Mouse (Mus musculus) lung, embryonic 15.5 days (tissue): ENCODE results near the gene Mog. TPM values are rescaled to one million over a fixed set of nuclear protein-coding genes. Genes with fewer than 3 reads are reported as not detected.
A peak's percentile ranks its signal among the peaks of the same experiment; 100 is the strongest.
"Not testable (repeated sequence)": the region's sequence is repeated elsewhere in the genome, so short reads cannot be mapped to it uniquely, and the experiment has no call there.

Experiments used
- ATAC-seq: fragments of 200-750 bp; cut with Nextera tagmentation; 2 replicates; pipeline ENCODE4 v1.8.0; 2017; ENCODE audit warnings: moderate number of reproducible peaks, borderline replicate concordance; ENCODE audit not compliant: low FRiP score, low TSS enrichment; ENCODE audit errors: extremely low read depth
- H3K27ac ChIP-seq: fragments of 300-500 bp; sonication (generic); 2 replicates; pipeline ENCODE4 v1.5.1; 2015; ENCODE audit warnings: moderate library complexity, mild to moderate bottlenecking, inconsistent platforms
- H3K27me3 ChIP-seq: fragments of 300-500 bp; sonication (generic); 2 replicates; pipeline ENCODE4 v1.6.1; 2015; ENCODE audit warnings: inconsistent platforms
- H3K36me3 ChIP-seq: fragments of 300-500 bp; sonication (generic); 2 replicates; pipeline ENCODE4 v1.6.1; 2015; ENCODE audit warnings: inconsistent platforms
- H3K4me1 ChIP-seq: fragments of 300-500 bp; sonication (generic); 2 replicates; pipeline ENCODE4 v1.6.1; 2015; ENCODE audit warnings: inconsistent platforms
- H3K4me2 ChIP-seq: fragments of 300-500 bp; sonication (generic); 2 replicates; pipeline ENCODE4 v1.6.1; 2015; ENCODE audit warnings: inconsistent platforms, mild to moderate bottlenecking, moderate library complexity
- H3K4me3 ChIP-seq: fragments of 300-500 bp; sonication (generic); 2 replicates; pipeline ENCODE4 v1.5.1; 2015; ENCODE audit warnings: mild to moderate bottlenecking, inconsistent platforms
- H3K9ac ChIP-seq: fragments of 300-500 bp; sonication (generic); 2 replicates; pipeline ENCODE4 v1.6.1; 2015; ENCODE audit warnings: inconsistent platforms
- H3K9me3 ChIP-seq: fragments of 300-500 bp; sonication (generic); 2 replicates; pipeline ENCODE4 v1.6.1; 2016; ENCODE audit warnings: inconsistent platforms
- WGBS: fragments of 180-500 bp; shearing (Covaris S2); methylation state at CpG from one replicate; pipeline ENCODE4 v1.1.7; 2015; 5-methylcytosine and 5-hydroxymethylcytosine counted together
- polyA plus RNA-seq: library from polyadenylated mRNA; unstranded; fragments of >200 nt; fragmentation: Nextera tagmentation; extraction: Ambion mirVana; gene quantifications from 2 replicates; pipeline ENCODE4 v1.2.1, GENCODE M21; 2015

The Mog gene
- polyA plus RNA-seq, 1 experiment from 2014 or later, result 0.14 TPM

DNA sequence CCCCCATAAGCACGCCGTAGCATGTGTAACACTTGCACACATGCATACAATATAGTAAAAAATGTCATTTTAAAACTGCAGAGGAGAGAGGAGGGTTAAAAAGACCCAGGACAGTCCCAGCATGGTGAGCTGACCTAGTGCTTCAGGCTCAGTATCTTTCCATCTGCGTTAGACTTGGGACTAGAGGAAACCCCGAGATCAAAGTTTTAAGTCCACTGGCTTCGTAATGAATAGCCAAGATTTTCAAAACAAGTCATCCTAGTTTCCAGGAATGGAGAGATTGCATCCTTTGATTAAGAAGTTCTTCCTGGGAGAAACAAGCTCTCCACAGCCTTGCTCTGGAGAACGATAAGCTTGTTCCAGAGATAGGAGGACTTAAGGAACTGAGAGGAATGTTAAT, 15.0 kb downstream of the Mog start:
- WGBS, result 84% methylated on average over 6 of the region's 6 CpGs

DNA sequence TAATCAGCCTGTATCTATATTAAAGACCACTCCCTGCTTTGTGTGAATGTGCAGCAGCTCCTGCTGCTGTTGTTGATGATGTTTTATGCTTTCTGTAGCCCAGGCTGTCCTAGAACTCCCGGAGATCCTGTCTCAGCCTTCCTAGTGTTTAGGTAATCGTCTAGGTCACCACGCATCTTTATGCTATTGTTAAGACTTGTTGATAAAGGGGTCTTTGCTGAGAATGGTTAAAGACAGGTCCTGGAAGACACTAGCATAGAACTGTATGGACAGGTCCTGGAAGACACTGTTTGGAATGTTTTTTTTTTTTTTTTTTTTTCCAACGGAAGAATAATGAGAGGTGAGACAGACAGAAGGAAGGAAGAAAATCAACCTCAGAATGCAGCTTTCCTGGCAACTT, 19.8 kb downstream of the Mog start:
- 0 out of 2 replicates have a peak overlapping the region, but pooled peaks have one; percentile 95 for H3K27ac ChIP-seq
- H3K36me3 ChIP-seq, result peaks cover 20% of the 10 kb centered on the region
- H3K9me3 ChIP-seq, result no peaks in the 10 kb centered on the region
- no peak for ATAC-seq
- peak overlapping the region; percentile 86 for H3K9ac ChIP-seq
- H3K4me3 ChIP-seq, result peak overlapping the region; percentile 73
- H3K4me1 ChIP-seq, result peaks cover 14% of the 10 kb centered on the region
- H3K4me2 ChIP-seq, result peak overlapping the region; percentile 85
- WGBS, result 12% methylated on average over 4 of the region's 4 CpGs
- H3K27me3 ChIP-seq, result no peaks in the 10 kb centered on the region

More for the DNA sequence above, 15.0 kb downstream of the Mog start:
- no peak for ATAC-seq
- no peak overlapping the region for H3K4me2 ChIP-seq
- no peak overlapping the region for H3K9ac ChIP-seq
- peaks cover 15% of the 10 kb centered on the region for H3K4me1 ChIP-seq
- peaks cover 38% of the 10 kb centered on the region for H3K36me3 ChIP-seq
- no peak overlapping the region for H3K27ac ChIP-seq
- no peaks in the 10 kb centered on the region for H3K9me3 ChIP-seq
- H3K4me3 ChIP-seq, result no peak overlapping the region
- no peaks in the 10 kb centered on the region for H3K27me3 ChIP-seq

DNA sequence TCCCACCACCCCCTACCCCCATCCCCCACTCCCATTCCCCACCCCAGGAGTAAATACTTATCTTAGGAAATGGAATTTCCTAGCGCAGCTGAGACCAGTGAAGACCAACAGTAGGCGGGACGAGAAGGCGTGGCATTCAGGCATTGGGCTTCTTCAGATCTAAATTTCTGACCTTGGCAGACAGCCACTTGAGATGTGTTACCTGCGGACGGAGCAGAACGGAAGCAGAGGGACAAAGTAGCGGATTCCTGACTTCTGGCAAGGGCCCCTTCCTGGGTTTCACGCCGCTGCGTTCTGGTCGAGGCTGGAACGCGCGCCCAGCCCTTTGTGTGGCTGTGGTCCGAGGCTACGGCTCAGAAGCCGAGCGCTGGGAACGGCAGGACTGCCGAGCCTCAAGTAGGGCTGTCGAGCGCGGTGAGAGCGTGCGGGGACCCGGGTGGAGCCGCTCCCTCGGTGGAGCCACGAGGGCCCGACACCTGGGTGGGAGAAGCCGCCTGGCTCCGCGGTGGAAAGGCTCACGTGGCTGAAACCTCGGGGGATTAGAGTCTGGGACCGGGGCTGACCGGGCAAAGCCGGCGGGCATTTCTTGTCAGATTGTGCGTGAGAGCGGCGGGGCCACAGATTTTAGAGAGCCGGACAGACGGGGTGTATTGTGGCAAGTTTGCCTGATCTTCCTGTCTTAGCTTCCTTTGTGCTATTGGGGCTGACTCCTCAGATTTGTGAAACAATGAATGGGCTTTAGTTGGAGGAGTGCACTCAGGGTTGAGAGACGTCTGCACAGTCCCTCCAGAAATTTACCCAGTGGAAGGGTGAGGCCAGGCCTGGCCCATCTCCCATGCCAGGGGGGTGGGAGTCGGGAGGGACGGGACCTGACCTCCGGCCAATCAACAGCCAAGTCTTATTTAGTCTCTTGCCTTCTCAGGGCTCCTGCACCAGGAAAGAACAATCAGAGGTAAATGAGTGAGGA, 20.6 kb downstream of the Mog start:
- ATAC-seq, result peak; percentile 92
- peak overlapping the region; percentile 95 for H3K27ac ChIP-seq
- peak overlapping the region; percentile 73 for H3K4me3 ChIP-seq
- H3K27me3 ChIP-seq, result no peaks in the 10 kb centered on the region
- H3K9me3 ChIP-seq, result no peaks in the 10 kb centered on the region
- peak overlapping the region; percentile 86 for H3K9ac ChIP-seq
- peaks cover 14% of the 10 kb centered on the region for H3K4me1 ChIP-seq
- H3K36me3 ChIP-seq, result peaks cover 13% of the 10 kb centered on the region
- under 1% methylated on average over 49 of the region's 49 CpGs for WGBS
- peak overlapping the region; percentile 85 for H3K4me2 ChIP-seq

DNA sequence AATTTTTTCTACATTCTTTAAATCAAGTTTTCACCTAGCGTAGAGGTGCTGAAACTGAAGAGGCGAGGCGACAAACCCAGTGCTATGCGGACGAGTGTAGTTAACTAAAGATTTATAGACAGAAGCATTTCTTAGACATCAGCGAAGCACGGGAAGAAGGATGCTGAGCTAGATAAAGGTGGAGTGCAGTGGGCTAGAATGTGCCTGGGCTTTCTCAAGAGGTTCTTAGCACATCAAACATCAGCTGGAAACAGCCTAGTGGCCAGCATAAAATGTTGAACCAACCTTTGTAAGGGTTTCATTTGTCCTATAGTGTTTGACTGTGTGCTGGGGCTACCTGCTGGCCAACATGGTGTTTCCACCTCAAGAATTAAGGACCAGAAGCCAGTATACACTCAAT, 22.3 kb downstream of the Mog start, which contains the start of gene Zfp57:
Gene Zfp57 (plus strand): TSS at position 301 of the 400 bp plus-strand sequence.
- peaks cover 4% of the 10 kb centered on the region for H3K36me3 ChIP-seq
- 90% methylated on average over 7 of the region's 7 CpGs for whole genome bisulfite sequencing
- no peaks in the 10 kb centered on the region for H3K9me3 ChIP-seq
- H3K27me3 ChIP-seq, result no peaks in the 10 kb centered on the region
- 0 out of 2 replicates have a peak within 1 kb of the TSS, but pooled peaks have one; percentile 41 for H3K27ac ChIP-seq
- no peak within 1 kb of the TSS for H3K9ac ChIP-seq
- peak within 1 kb of the TSS; percentile 73 for H3K4me3 ChIP-seq
- no peak for ATAC-seq
- peak within 1 kb of the TSS; percentile 85 for H3K4me2 ChIP-seq
- H3K4me1 ChIP-seq, result peaks cover 14% of the 10 kb centered on the region

DNA sequence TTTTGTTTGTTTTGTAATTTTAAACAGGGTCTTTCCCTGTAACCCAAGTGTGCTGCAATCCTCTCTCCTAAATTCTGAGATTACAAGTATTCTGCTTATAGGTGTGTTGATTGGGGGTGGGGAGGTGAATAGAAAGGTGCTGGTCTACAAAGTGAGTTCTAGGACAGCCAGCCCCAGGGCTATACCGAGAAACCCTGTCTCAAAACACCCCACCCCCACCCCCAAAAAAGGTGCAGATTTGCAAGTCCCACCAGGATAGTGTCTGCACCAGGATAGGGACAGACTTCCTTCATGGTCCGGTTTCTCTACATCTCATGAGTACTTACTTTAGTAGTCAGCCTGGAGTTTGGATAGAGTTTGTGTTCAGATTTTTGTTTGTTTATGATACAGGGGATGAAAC, 24.7 kb downstream of the Mog start:
- Histone ChIP-seq H3K9me3 (no peaks in the 10 kb centered on the region), H3K4me2 (no peak overlapping the region), H3K27ac (no peak overlapping the region), H3K36me3 (no peaks in the 10 kb centered on the region), H3K4me1 (peaks cover 9% of the 10 kb centered on the region), H3K9ac (no peak overlapping the region), H3K27me3 (no peaks in the 10 kb centered on the region), H3K4me3 (no peak overlapping the region)
- WGBS, result 66% methylated on average over 2 of the region's 2 CpGs
- ATAC-seq, result no peak

DNA sequence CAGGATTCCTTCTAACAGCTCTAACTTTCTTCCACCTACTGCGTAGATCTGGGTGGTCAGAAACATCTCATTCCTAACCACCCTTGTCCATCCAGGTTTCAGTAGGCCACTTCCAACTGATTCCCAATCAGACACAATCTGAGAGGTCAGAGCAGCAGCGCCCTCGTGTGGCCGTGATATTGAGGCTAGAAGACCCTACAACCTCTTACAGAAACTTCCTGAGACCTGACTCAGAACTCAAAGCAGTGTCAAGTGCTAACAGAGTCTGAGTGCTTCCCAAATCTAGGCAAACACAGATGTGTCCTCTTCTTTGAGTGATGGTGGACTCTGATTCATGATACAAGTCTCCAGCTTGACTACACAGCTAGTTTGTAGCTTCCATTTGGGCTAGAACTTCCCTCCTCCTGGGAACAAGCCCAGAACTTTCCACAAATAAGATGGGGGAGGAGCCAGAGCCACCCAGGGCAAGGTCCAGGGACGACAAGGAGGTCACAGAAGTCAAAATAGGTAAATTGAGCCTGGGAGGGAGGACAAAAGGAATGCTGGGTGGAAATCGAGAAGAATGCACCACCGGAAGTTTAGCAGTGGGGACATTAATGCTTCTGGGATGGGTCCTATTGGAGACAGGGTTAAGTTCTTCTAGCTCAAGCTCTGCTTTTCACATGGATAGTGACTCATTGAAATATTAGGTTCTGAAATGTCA, 26.0 kb downstream of the Mog start:
- H3K4me1 ChIP-seq, result peaks cover 3% of the 10 kb centered on the region; the same call in 1 of the 2 replicates
- H3K36me3 ChIP-seq, result no peaks in the 10 kb centered on the region
- ATAC-seq, result no peak
- H3K27ac ChIP-seq, result no peak overlapping the region
- 27% methylated on average over 7 of the region's 7 CpGs for WGBS
- H3K4me3 ChIP-seq, result no peak overlapping the region
- no peaks in the 10 kb centered on the region for H3K27me3 ChIP-seq
- no peaks in the 10 kb centered on the region for H3K9me3 ChIP-seq
- H3K4me2 ChIP-seq, result no peak overlapping the region
- no peak overlapping the region for H3K9ac ChIP-seq

DNA sequence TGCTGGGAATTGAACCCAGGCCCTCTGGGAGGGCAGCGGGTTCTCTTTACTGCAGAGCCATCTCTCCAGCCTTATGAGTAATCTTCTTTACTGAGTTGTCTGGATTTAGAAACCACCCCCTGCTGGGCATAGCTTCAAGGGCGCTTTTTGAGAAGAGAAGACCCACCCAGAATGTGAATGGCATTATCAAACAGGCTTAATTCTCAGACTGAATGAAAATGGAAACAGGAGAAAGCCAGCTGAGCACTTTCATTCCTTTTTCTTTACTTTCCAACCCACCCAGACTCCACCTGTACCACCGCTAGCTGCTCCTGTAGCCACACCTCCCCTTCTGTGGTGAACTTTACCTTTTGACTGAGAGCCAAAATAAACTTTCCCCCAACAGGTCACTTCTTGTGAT, 27.8 kb downstream of the Mog start:
- 62% methylated on average over 3 of the region's 3 CpGs for WGBS
- Histone ChIP-seq H3K27ac (no peak overlapping the region), H3K27me3 (no peaks in the 10 kb centered on the region), H3K4me3 (no peak overlapping the region), H3K9ac (no peak overlapping the region), H3K9me3 (no peaks in the 10 kb centered on the region), H3K36me3 (no peaks in the 10 kb centered on the region), H3K4me1 (no peaks in the 10 kb centered on the region), H3K4me2 (no peak overlapping the region)
- no peak for ATAC-seq

DNA sequence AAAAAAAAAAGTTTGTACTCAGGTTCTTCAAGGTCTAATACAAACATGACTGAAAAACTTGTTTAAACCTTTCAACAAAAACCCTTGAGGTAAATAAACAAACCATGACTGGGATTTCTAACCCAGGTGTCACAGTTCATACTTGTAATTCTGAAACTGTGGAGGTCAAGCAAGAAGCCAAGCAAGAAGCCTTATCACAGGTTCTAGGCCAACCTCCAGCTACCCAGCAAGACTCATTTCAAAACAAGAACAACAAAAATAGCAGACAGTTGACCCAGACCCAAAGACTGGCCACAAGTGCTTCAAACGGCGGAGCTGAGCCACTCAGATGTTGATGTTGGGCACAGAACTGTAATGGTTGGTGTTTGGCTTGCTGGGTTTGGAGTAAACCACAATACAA, 28.7 kb downstream of the Mog start:
- 87% methylated on average over 2 of the region's 2 CpGs for WGBS
- Histone ChIP-seq H3K4me1 (no peaks in the 10 kb centered on the region), H3K9me3 (no peaks in the 10 kb centered on the region), H3K36me3 (no peaks in the 10 kb centered on the region), H3K27me3 (peaks cover 3% of the 10 kb centered on the region), H3K9ac (no peak overlapping the region), H3K27ac (no peak overlapping the region), H3K4me2 (no peak overlapping the region), H3K4me3 (no peak overlapping the region)
- no peak for ATAC-seq

DNA sequence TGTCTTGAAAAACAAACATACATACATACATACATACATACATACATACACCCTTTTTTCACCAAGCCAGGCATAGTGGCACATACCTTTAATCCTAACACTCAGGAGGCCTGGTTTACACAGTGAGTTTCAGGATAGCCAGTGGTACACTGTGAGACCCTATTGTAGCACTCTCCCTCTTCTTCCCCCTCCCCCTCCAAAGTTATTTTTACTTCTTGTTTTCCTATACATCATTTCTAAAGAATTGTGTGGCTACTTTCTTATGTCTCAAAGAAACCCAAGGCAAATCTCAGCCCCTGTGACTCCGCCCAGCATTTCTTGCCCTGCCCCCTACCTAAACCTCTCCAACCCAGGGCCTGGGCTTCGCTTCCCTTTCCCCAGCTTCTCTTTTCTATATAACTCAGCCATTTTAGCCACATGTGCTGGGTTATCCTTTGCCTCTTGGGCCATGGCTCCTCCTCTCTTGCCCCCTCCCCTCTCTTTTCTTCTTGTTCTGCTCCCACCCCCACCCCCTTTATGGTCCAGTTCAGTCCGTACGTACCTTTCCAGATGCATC, 29.4 kb downstream of the Mog start:
- Histone ChIP-seq H3K4me1 (no peaks in the 10 kb centered on the region), H3K4me2 (no peak overlapping the region), H3K9me3 (no peaks in the 10 kb centered on the region), H3K4me3 (no peak overlapping the region), H3K27ac (no peak overlapping the region), H3K9ac (no peak overlapping the region), H3K27me3 (peaks cover 10% of the 10 kb centered on the region), H3K36me3 (no peaks in the 10 kb centered on the region)
- whole genome bisulfite sequencing, result 91% methylated on average over 4 of the region's 4 CpGs
- no peak for ATAC-seq

DNA sequence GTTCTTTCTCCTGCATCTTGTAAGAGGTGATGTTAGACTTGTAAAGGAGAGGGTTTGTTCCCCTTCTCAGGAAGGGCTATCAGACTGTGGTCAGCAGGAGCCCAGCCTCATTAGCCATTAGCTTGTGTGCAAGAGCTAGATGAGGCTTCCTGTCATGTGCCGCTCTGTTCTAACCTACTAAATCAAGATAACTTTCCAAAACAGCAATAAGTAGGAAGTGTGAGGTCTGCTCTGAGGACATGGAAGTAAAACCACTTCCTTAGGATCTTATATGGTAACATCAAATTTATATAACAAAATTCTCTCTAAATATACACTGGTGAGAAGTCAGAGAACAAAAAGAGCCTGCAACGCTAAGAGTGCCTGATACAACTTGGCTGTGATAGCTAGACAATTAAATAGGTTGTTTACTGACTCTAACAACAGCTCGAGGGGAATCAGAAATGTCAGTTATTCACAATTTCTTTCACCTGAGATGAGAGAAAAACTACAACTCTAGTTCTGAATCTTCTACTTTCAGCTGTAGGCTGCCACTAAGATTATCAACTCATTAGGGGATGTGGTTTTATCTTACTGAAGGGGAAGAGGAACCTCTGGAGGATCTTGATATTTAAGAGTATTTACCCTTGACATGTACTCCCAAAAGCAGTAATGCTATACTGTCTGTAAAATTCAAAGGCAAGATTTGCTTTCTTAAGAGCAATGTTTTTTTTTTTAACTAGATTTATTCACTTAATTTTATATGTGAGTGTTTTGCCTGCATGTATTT, 30.7 kb downstream of the Mog start:
- no peak overlapping the region for H3K9ac ChIP-seq
- H3K27me3 ChIP-seq, result peaks cover 23% of the 10 kb centered on the region
- H3K4me1 ChIP-seq, result no peaks in the 10 kb centered on the region
- no peak for ATAC-seq
- H3K4me3 ChIP-seq, result no peak overlapping the region
- WGBS, result 47% methylated on average over 3 of the region's 3 CpGs
- no peak overlapping the region for H3K4me2 ChIP-seq
- H3K9me3 ChIP-seq, result no peaks in the 10 kb centered on the region
- H3K36me3 ChIP-seq, result no peaks in the 10 kb centered on the region
- no peak overlapping the region for H3K27ac ChIP-seq

DNA sequence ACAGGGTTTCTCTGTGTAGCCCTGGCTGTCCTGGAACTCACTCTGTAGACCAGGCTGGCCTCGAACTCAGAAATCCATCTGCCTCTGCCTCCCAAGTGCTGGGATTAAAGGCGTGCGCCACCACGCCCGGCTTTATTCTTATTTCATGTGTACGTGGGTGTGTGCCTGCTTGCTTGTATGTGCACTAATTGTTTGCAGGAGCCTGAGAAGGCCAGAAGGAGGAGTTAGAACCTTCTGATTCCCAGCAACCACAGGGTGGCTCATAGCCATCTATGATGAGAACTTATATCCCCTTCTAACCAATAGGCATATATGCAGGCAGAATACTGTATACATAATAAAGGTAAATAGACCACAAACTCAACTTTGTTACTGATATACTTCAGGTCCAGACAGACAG, 32.6 kb downstream of the Mog start:
- H3K27ac ChIP-seq, H3K9me3 ChIP-seq, H3K4me2 ChIP-seq, H3K36me3 ChIP-seq, H3K4me1 ChIP-seq, H3K4me3 ChIP-seq, ATAC-seq, H3K9ac ChIP-seq: not testable (repeated sequence)
- H3K27me3 ChIP-seq, result peaks cover 30% of the 10 kb centered on the region
- 93% methylated on average over 6 of the region's 6 CpGs for WGBS
